Mouse (Mus musculus) ES-E14 (cell line): ENCODE results near the gene Gm15517.

Source experiments
- CHD2 ChIP-seq: IDR thresholded peaks from 2 replicates; pipeline ENCODE4 v1.6.1; 2014; ENCODE audit warnings: mild to moderate bottlenecking, low read depth, low read length, inconsistent platforms
- HCFC1 ChIP-seq: IDR thresholded peaks from 2 replicates; pipeline ENCODE4 v1.6.1; 2012; ENCODE audit warnings: low read length, inconsistent platforms, borderline replicate concordance; ENCODE audit not compliant: insufficient read depth
- MAFK ChIP-seq: IDR thresholded peaks from 2 replicates; pipeline ENCODE4 v1.6.1; 2014; ENCODE audit warnings: mild to moderate bottlenecking, low read depth, low read length, inconsistent platforms; ENCODE audit not compliant: insufficient read depth
- ZC3H11A ChIP-seq: IDR thresholded peaks from 2 replicates; pipeline ENCODE4 v1.6.1; 2012; ENCODE audit warnings: low read depth, mild to moderate bottlenecking, inconsistent platforms, low read length, borderline replicate concordance
- ZNF384 ChIP-seq: IDR thresholded peaks from 2 replicates; pipeline ENCODE4 v1.6.1; 2012; ENCODE audit warnings: low read depth, low read length, inconsistent platforms

- TF ChIP-seq ZNF384 (no peak), HCFC1 (no peak), CHD2 (no peak), ZC3H11A (no peak), MAFK (no peak)
These were observed 21.3 kb upstream of the Gm15517 start for GRCm38 (mm10) chr7:44239913-44240312.
